Mouse (Mus musculus) hindbrain, embryonic 11.5 days (tissue): ENCODE measurements around the gene Kctd18. TPM values are rescaled to one million over a fixed set of nuclear protein-coding genes. Genes with fewer than 3 reads are reported as not detected.

Source experiments
- ATAC-seq: fragments of 200-750 bp; cut with Nextera tagmentation; 2 replicates; pipeline ENCODE4 v1.8.0; 2017; ENCODE audit warnings: mild to moderate bottlenecking, moderate TSS enrichment, moderate library complexity; ENCODE audit not compliant: low FRiP score
- DNase-seq: peaks from one replicate; pipeline ENCODE4 v3.0.0-alpha.2; 2015; ENCODE audit warnings: low spot score
- H3K27ac ChIP-seq: fragments of 300-500 bp; sonication (generic); 2 replicates; pipeline ENCODE4 v1.5.1; 2014; ENCODE audit warnings: mild to moderate bottlenecking, low read depth, low read length
- H3K27me3 ChIP-seq: fragments of 300-500 bp; sonication (generic); 2 replicates; pipeline ENCODE4 v1.6.1; 2014; ENCODE audit warnings: mild to moderate bottlenecking, low read length, moderate library complexity, mixed read lengths; ENCODE audit not compliant: control insufficient read depth, insufficient read depth
- H3K36me3 ChIP-seq: fragments of 300-500 bp; sonication (generic); 2 replicates; pipeline ENCODE4 v1.6.1; 2014; ENCODE audit warnings: mild to moderate bottlenecking, low read length, moderate library complexity, mixed read lengths; ENCODE audit not compliant: control insufficient read depth, insufficient read depth
- H3K4me1 ChIP-seq: fragments of 300-500 bp; sonication (generic); replicated peaks from 2 replicates; pipeline ENCODE4 v1.6.1; 2014; ENCODE audit warnings: low read length, mixed read lengths; ENCODE audit not compliant: control insufficient read depth, insufficient read depth
- H3K4me2 ChIP-seq: fragments of 300-500 bp; sonication (generic); replicated peaks from 2 replicates; pipeline ENCODE4 v1.6.1; 2014; ENCODE audit warnings: mild to moderate bottlenecking, low read depth, low read length
- H3K4me3 ChIP-seq: fragments of 300-500 bp; sonication (generic); 2 replicates; pipeline ENCODE4 v1.5.1; 2014; ENCODE audit warnings: low read depth, low read length
- H3K9ac ChIP-seq: fragments of 300-500 bp; sonication (generic); 2 replicates; pipeline ENCODE4 v1.6.1; 2014; ENCODE audit warnings: low read depth, low read length
- H3K9me3 ChIP-seq: fragments of 300-500 bp; sonication (generic); 2 replicates; pipeline ENCODE4 v1.6.1; 2016; ENCODE audit warnings: low read length; ENCODE audit not compliant: control insufficient read depth
- WGBS: fragments of 180-500 bp; shearing (Covaris S2); extraction: QIAGEN DNeasy Blood & Tissue Kit; methylation state at CpG from one replicate; pipeline ENCODE4 v1.1.7; 2014; 5-methylcytosine and 5-hydroxymethylcytosine counted together
- polyA plus RNA-seq: library from polyadenylated mRNA; unstranded; fragments of >200 nt; fragmentation: Nextera tagmentation; extraction: Ambion mirVana; gene quantifications from 2 replicates; pipeline ENCODE4 v1.2.1, GENCODE M21; 2014

The Kctd18 gene
- polyA plus RNA-seq, 1 experiment from 2014 or later: 19.3 TPM

DNA sequence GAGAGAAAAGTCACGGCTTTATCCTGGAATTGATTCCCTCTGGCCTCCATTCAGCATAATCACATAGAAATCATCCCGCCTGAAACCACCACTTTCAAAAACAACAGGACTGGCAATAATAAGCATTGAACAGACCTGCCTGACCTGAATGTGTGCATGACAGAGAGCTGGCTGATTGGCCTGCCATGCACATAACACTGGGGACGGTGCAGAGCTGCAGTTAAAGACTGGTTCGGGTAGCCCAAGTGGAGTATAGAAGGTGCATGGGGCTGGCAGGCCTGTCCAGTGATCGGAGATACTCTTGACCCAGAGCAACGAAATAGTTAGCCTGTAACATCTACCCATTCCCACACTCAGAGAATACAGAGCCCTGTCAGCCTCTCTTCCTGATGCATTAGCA is 76.5 kb downstream of the Kctd18 start:
- no peak overlapping the region for H3K4me3 ChIP-seq
- no peaks in the 10 kb centered on the region for H3K27me3 ChIP-seq
- no peaks in the 10 kb centered on the region for H3K4me1 ChIP-seq
- 78% methylated on average over 6 of the region's 6 CpGs for whole genome bisulfite sequencing
- H3K27ac ChIP-seq: no peak overlapping the region
- no peak for DNase-seq
- no peak for ATAC-seq
- no peaks in the 10 kb centered on the region for H3K9me3 ChIP-seq
- no peak overlapping the region for H3K9ac ChIP-seq
- no peaks in the 10 kb centered on the region for H3K36me3 ChIP-seq
- no peak overlapping the region for H3K4me2 ChIP-seq

DNA sequence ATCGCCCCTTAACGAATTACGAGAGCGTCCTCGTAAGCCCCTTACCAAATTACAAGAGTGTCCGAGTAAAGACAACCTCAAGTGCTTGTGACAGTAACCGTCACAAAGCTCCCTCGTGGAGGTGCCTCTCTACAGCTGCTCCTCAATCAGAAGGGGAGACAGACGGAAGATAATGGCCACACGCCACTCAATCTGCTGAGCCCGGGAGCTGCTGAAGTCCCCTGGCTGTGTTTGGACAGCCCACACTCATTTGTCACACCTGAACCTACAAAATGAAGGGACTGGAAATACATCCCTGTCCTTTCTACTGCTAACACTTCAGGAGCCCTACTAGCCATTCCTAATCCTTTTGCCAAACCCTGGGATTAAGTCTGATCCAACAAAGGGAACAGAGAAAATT is 77.0 kb downstream of the Kctd18 start:
- H3K36me3 ChIP-seq: no peaks in the 10 kb centered on the region
- H3K27ac ChIP-seq: no peak overlapping the region
- no peak overlapping the region for H3K4me3 ChIP-seq
- 55% methylated on average over 11 of the region's 11 CpGs for WGBS
- H3K27me3 ChIP-seq: no peaks in the 10 kb centered on the region
- no peaks in the 10 kb centered on the region for H3K9me3 ChIP-seq
- H3K9ac ChIP-seq: no peak overlapping the region
- DNase-seq (no peak), ATAC-seq (no peak)
- H3K4me2 ChIP-seq: no peak overlapping the region
- H3K4me1 ChIP-seq: no peaks in the 10 kb centered on the region

DNA sequence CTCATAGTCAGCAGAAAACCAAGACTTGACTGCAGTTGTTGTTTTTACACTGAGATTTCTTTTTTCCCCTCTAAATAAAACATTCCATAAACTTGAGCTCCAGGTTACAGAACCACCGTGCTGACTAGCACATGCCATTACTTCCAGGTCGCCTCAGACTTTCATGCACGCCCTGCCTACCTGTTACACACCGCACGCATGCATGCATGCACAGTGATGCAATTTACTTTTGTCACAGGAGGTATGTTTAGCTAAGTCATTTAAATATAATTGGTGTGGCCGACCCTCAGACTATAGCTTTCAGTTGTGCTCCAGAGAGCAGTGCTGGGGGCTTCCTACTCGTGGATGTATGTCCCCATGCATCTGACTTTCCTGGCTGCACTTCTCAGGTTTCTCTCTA is 77.7 kb downstream of the Kctd18 start:
- DNase-seq (no peak), ATAC-seq (no peak)
- 69% methylated on average over 7 of the region's 7 CpGs for WGBS
- Histone ChIP-seq H3K27ac (no peak overlapping the region), H3K4me2 (no peak overlapping the region), H3K36me3 (no peaks in the 10 kb centered on the region), H3K9ac (no peak overlapping the region), H3K4me1 (no peaks in the 10 kb centered on the region), H3K4me3 (no peak overlapping the region), H3K9me3 (no peaks in the 10 kb centered on the region), H3K27me3 (no peaks in the 10 kb centered on the region)

DNA sequence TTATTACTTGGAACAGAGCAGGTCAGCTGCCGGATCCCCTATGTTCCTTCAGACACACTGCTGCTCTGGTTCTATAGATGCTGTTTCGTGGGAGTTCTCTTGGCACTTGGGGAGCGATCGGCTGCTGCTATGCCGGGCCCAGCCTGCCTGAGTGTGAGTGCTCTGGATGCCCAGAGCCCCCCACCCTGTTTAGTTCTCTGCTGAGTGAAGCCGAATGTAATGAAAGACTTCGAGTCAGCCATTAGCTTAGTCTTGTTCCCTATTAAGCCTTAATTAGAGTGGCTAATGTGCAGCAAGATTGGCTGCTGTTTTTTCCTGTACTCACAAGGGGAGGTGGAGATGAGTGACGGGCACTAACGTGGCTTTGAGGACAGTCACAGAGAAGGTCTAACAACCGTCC is 78.1 kb downstream of the Kctd18 start:
- no peak for ATAC-seq
- H3K9ac ChIP-seq: no peak overlapping the region
- H3K4me2 ChIP-seq: no peak overlapping the region
- DNase-seq: no peak
- no peaks in the 10 kb centered on the region for H3K9me3 ChIP-seq
- H3K27me3 ChIP-seq: no peaks in the 10 kb centered on the region
- H3K27ac ChIP-seq: no peak overlapping the region
- no peak overlapping the region for H3K4me3 ChIP-seq
- no peaks in the 10 kb centered on the region for H3K4me1 ChIP-seq
- H3K36me3 ChIP-seq: no peaks in the 10 kb centered on the region
- 67% methylated on average over 10 of the region's 10 CpGs for WGBS

DNA sequence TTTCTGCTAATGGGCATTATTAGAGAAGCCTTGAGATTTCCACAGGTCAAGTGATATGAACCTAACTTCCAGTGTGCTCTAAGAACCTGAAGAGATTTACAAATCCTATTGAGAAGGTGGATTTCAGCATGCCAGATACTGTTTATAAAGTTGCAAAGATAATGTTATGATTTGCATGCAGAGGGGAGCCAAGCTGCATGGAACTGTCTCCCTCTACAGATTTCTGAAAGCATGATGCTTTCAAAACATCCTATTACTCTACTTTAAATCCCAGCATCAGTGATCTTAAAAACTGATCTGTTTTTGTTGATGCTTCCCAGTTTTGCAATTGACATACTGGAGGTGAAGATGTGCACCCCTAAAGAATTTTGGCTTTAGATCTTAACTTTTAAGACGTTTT is 84.5 kb downstream of the Kctd18 start:
- DNase-seq (no peak), ATAC-seq (no peak)
- Histone ChIP-seq H3K9ac (no peak overlapping the region), H3K4me3 (no peak overlapping the region), H3K27me3 (no peaks in the 10 kb centered on the region), H3K36me3 (no peaks in the 10 kb centered on the region), H3K9me3 (no peaks in the 10 kb centered on the region), H3K27ac (no peak overlapping the region), H3K4me1 (no peaks in the 10 kb centered on the region), H3K4me2 (no peak overlapping the region)
- 65% methylated on average over 1 of the region's 1 CpGs for WGBS

DNA sequence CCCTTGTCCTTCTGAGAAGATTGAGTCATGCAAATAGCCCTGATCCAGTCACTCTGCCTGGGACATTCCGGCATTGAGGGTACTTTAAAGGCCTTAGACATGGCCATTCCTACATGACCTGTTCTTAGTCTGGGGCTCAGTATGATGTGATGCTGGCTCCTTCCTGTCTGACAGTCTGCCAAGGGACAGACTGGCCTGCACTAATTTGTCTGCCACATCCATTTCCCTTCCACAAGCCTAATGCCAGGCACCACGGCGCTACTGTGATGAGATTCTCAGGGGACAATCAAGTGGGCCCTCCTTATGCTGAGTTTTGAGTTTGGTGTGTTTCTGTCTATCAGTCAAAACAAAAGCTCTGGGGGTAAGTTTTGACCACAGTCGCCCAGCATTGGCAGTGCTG is 100.2 kb downstream of the Kctd18 start:
- Histone ChIP-seq H3K4me3 (no peak overlapping the region), H3K4me2 (no peak overlapping the region), H3K4me1 (no peaks in the 10 kb centered on the region), H3K9ac (no peak overlapping the region), H3K36me3 (no peaks in the 10 kb centered on the region), H3K9me3 (no peaks in the 10 kb centered on the region), H3K27ac (no peak overlapping the region), H3K27me3 (no peaks in the 10 kb centered on the region)
- DNase-seq (no peak), ATAC-seq (no peak)
- WGBS: 89% methylated on average over 4 of the region's 4 CpGs

DNA sequence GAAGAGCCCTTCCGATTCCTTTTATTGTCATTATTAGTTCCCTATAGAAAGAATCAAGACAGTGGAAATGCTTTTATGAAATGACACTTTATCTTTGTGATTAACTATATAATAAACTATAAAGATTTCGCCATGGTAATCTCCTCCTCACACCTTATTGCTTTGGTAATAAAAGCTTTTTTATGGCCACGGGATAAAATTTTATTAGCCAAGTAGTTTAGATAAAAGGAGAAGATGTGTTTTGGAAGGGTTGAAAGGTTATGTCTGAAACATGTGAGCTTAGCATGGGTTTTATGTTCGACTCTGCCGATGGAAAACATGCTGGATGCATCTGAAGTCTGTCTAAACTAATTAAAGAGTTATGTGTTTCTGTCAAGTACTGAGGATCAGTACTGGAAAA is 101.4 kb downstream of the Kctd18 start:
- 91% methylated on average over 5 of the region's 5 CpGs for WGBS

DNA sequence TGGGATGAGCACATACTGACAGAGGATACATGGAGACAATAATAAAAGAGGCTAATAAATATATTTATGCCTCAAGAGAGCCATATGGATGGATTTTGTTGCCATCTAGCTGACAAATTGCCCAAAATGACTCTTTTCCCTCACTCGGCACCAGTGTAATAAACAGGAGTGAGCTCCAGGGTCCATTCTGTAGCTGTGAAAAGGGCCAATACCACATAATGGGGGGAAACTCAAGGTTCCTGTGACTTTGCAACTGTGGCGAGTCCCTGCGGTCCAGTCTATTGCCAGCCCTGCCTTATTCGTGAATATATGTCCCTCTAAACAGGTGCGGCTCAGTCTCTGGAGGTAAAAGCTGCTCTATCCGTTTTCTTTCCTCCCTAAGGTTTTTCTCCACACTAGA is 107.2 kb downstream of the Kctd18 start:
- Histone ChIP-seq H3K36me3 (no peaks in the 10 kb centered on the region), H3K4me2 (no peak overlapping the region), H3K9me3 (no peaks in the 10 kb centered on the region), H3K9ac (no peak overlapping the region), H3K27ac (no peak overlapping the region), H3K4me1 (no peaks in the 10 kb centered on the region), H3K27me3 (no peaks in the 10 kb centered on the region), H3K4me3 (no peak overlapping the region)
- WGBS: 88% methylated on average over 6 of the region's 6 CpGs
- DNase-seq (no peak), ATAC-seq (no peak)

More for the DNA sequence above, 101.4 kb downstream of the Kctd18 start:
- Histone ChIP-seq H3K27me3 (no peaks in the 10 kb centered on the region), H3K4me1 (no peaks in the 10 kb centered on the region), H3K27ac (no peak overlapping the region), H3K9ac (no peak overlapping the region), H3K36me3 (no peaks in the 10 kb centered on the region), H3K9me3 (no peaks in the 10 kb centered on the region), H3K4me2 (no peak overlapping the region), H3K4me3 (no peak overlapping the region)
- DNase-seq (no peak), ATAC-seq (no peak)

DNA sequence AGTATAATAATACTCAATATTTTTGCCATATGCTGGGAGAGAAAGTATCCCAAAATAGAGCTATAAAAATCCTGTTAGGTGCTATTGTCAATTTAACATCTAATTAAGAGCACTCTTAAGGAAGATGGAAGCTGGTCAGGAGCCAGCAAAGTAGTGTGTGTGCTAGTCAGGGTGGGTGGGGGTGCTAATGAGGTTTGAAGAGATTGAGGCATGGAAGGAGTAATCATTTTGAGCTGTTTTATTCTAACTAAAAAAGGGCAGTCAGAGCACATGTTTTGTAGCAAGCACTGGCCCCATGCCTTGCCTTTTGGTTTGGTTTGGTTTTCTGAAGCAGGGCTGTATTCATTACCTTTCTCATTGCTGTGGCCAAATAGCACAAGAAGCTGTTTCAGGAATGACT is 112.4 kb downstream of the Kctd18 start:
- DNase-seq: no peak
- no peaks in the 10 kb centered on the region for H3K27me3 ChIP-seq

More for the DNA sequence above, 112.4 kb downstream of the Kctd18 start:
- no peak for ATAC-seq
- Histone ChIP-seq H3K4me1 (no peaks in the 10 kb centered on the region), H3K9ac (no peak overlapping the region), H3K9me3 (no peaks in the 10 kb centered on the region), H3K36me3 (no peaks in the 10 kb centered on the region), H3K4me3 (no peak overlapping the region), H3K4me2 (no peak overlapping the region), H3K27ac (no peak overlapping the region)
